Mouse (Mus musculus): ENCODE data around the gene Msh2. TPM values are rescaled to one million over a fixed set of nuclear protein-coding genes. Genes with fewer than 3 reads are reported as not detected.

Msh2 gene
- polyA plus RNA-seq, 1 experiment from 2014 or later: 16.1 TPM

- Histone ChIP-seq H3K9ac (replicated peaks) (no peak overlapping the region), H3K4me1 (ENCODE audit: insufficient read depth) (no peaks in the 10 kb centered on the region), H3K4me2 (ENCODE audit: low read depth, low read length) (no peak overlapping the region), H3K36me3 (replicated peaks; ENCODE audit: insufficient read depth, low read length) (no peaks in the 10 kb centered on the region), H3K9me3 (ENCODE audit: low read length) (no peaks in the 10 kb centered on the region), H3K27ac (ENCODE audit: low read depth) (no peak overlapping the region), H3K27me3 (ENCODE audit: insufficient read depth, low read length) (no peaks in the 10 kb centered on the region), H3K4me3 (ENCODE audit: low read depth, low read length) (no peak overlapping the region)
- 77% methylated on average over 4 of the region's 4 CpGs for WGBS (ENCODE audit: insufficient replicate concordance)
- ATAC-seq (no peak), DNase-seq (no peak)
- TF ChIP-seq CTCF (IDR thresholded peaks at IDR 0.05; ENCODE audit: low read depth) (no peak), EP300 (IDR thresholded peaks at IDR 0.05; ENCODE audit: low read depth) (no peak)
These were observed 59.8 kb downstream of the Msh2 start for GRCm38 (mm10) chr17:87731962-87732361.

GRCm38 (mm10) chr17:87734471-87734870 is 62.3 kb downstream of the Msh2 start:
- WGBS (ENCODE audit: insufficient replicate concordance): 78% methylated on average over 8 of the region's 8 CpGs
- no peak for ATAC-seq

GRCm38 (mm10) chr17:87737144-87737543 is 65.0 kb downstream of the Msh2 start:
- Histone ChIP-seq H3K27ac (ENCODE audit: low read depth) (no peak overlapping the region), H3K36me3 (replicated peaks; ENCODE audit: insufficient read depth, low read length) (no peaks in the 10 kb centered on the region), H3K4me1 (ENCODE audit: insufficient read depth) (no peaks in the 10 kb centered on the region), H3K4me2 (ENCODE audit: low read depth, low read length) (no peak overlapping the region), H3K4me3 (ENCODE audit: low read depth, low read length) (no peak overlapping the region), H3K9ac (replicated peaks) (no peak overlapping the region), H3K27me3 (ENCODE audit: insufficient read depth, low read length) (no peaks in the 10 kb centered on the region), H3K9me3 (ENCODE audit: low read length) (no peaks in the 10 kb centered on the region)
- ATAC-seq (no peak), DNase-seq (no peak)
- 77% methylated on average over 3 of the region's 3 CpGs for WGBS (ENCODE audit: insufficient replicate concordance)
- no peak for TF ChIP-seq EP300 (IDR thresholded peaks at IDR 0.05; ENCODE audit: low read depth)
- no peak for TF ChIP-seq CTCF (IDR thresholded peaks at IDR 0.05; ENCODE audit: low read depth)

More at GRCm38 (mm10) chr17:87734471-87734870, 62.3 kb downstream of the Msh2 start:
- Histone ChIP-seq H3K4me3 (ENCODE audit: low read depth, low read length) (no peak overlapping the region), H3K27ac (ENCODE audit: low read depth) (no peak overlapping the region), H3K9me3 (ENCODE audit: low read length) (no peaks in the 10 kb centered on the region), H3K4me1 (ENCODE audit: insufficient read depth) (no peaks in the 10 kb centered on the region), H3K9ac (replicated peaks) (no peak overlapping the region), H3K4me2 (ENCODE audit: low read depth, low read length) (no peak overlapping the region), H3K36me3 (replicated peaks; ENCODE audit: insufficient read depth, low read length) (no peaks in the 10 kb centered on the region), H3K27me3 (ENCODE audit: insufficient read depth, low read length) (no peaks in the 10 kb centered on the region)
- TF ChIP-seq EP300 (IDR thresholded peaks at IDR 0.05; ENCODE audit: low read depth): no peak
- TF ChIP-seq CTCF (IDR thresholded peaks at IDR 0.05; ENCODE audit: low read depth): no peak
- no peak for DNase-seq

GRCm38 (mm10) chr17:87739835-87740234 is 67.7 kb downstream of the Msh2 start:
- Histone ChIP-seq H3K36me3 (replicated peaks; ENCODE audit: insufficient read depth, low read length) (no peaks in the 10 kb centered on the region), H3K9me3 (ENCODE audit: low read length) (no peaks in the 10 kb centered on the region), H3K4me1 (ENCODE audit: insufficient read depth) (no peaks in the 10 kb centered on the region), H3K4me2 (ENCODE audit: low read depth, low read length) (no peak overlapping the region), H3K27me3 (ENCODE audit: insufficient read depth, low read length) (no peaks in the 10 kb centered on the region), H3K9ac (replicated peaks) (no peak overlapping the region), H3K4me3 (ENCODE audit: low read depth, low read length) (no peak overlapping the region), H3K27ac (ENCODE audit: low read depth) (no peak overlapping the region)
- ATAC-seq (no peak), DNase-seq (no peak)
- 33% methylated on average over 1 of the region's 1 CpGs for WGBS (ENCODE audit: insufficient replicate concordance)
- TF ChIP-seq EP300 (IDR thresholded peaks at IDR 0.05; ENCODE audit: low read depth): no peak
- 0 out of 2 replicates have a peak, but pooled peaks have one; percentile 19 for TF ChIP-seq CTCF (IDR thresholded peaks at IDR 0.05; ENCODE audit: low read depth)

- ATAC-seq (no peak), DNase-seq (no peak)
- Histone ChIP-seq H3K4me2 (ENCODE audit: low read depth, low read length) (peak overlapping the region; percentile 84), H3K4me3 (ENCODE audit: low read depth, low read length) (peak overlapping the region; percentile 56), H3K27ac (ENCODE audit: low read depth) (no peak overlapping the region), H3K4me1 (ENCODE audit: insufficient read depth) (peaks cover 9% of the 10 kb centered on the region), H3K27me3 (ENCODE audit: insufficient read depth, low read length) (peaks cover 27% of the 10 kb centered on the region), H3K9me3 (ENCODE audit: low read length) (no peaks in the 10 kb centered on the region), H3K9ac (replicated peaks) (no peak overlapping the region), H3K36me3 (replicated peaks; ENCODE audit: insufficient read depth, low read length) (no peaks in the 10 kb centered on the region)
- WGBS (ENCODE audit: insufficient replicate concordance): 24% methylated on average over 32 of the region's 32 CpGs
- TF ChIP-seq EP300 (IDR thresholded peaks at IDR 0.05; ENCODE audit: low read depth) (no peak), CTCF (IDR thresholded peaks at IDR 0.05; ENCODE audit: low read depth) (no peak)
These were observed 73.1 kb downstream of the Msh2 start for GRCm38 (mm10) chr17:87744985-87745925.

Measured in liver, postnatal 0 days (tissue).